Mouse (Mus musculus) heart, embryonic 14.5 days (tissue): ENCODE results near the gene Yars2. TPM values are rescaled to one million over a fixed set of nuclear protein-coding genes. Genes with fewer than 3 reads are reported as not detected.
"Not testable (repeated sequence)": the region's sequence is repeated elsewhere in the genome, so short reads cannot be mapped to it uniquely, and the experiment has no call there.

ENCODE experiments used
- ATAC-seq: fragments of 200-750 bp; cut with Nextera tagmentation; 2 replicates; pipeline ENCODE4 v1.8.0; 2017; ENCODE audit warnings: low read depth, moderate TSS enrichment; ENCODE audit not compliant: insufficient number of reproducible peaks, insufficient read depth, low FRiP score
- H3K27ac ChIP-seq, 2 experiments: fragments of 200-500 bp in 1 of 2; fragments of 300-500 bp in 1 of 2; sonication (generic) in 1 of 2; replicated peaks in 1 of 2; 2 replicates each; pipeline ENCODE4 v1.5.1; 2012 to 2014; ENCODE audit warnings: low read depth in 2 of 2, low read length in 2 of 2, control low read depth in 1 of 2, mild to moderate bottlenecking in 1 of 2, mixed read lengths in 1 of 2; ENCODE audit not compliant: control insufficient read depth in 1 of 2, insufficient read depth in 1 of 2
- H3K27me3 ChIP-seq: fragments of 300-500 bp; sonication (generic); 2 replicates; pipeline ENCODE4 v1.6.1; 2014; ENCODE audit warnings: mild to moderate bottlenecking, low read length, control low read depth; ENCODE audit not compliant: control insufficient read depth, insufficient read depth
- H3K36me3 ChIP-seq: fragments of 300-500 bp; sonication (generic); 2 replicates; pipeline ENCODE4 v1.6.1; 2014; ENCODE audit warnings: mild to moderate bottlenecking, control low read depth, low read length, mixed read lengths; ENCODE audit not compliant: control insufficient read depth, insufficient read depth
- H3K4me1 ChIP-seq, 2 experiments: fragments of 200-500 bp in 1 of 2; fragments of 300-500 bp in 1 of 2; sonication (generic) in 1 of 2; 2 replicates each; pipeline ENCODE4 v1.6.1; 2012 to 2014; ENCODE audit warnings: low read length in 2 of 2, control low read depth in 1 of 2, mixed read lengths in 1 of 2; ENCODE audit not compliant: control insufficient read depth in 2 of 2, insufficient read depth in 2 of 2
- H3K4me2 ChIP-seq: fragments of 300-500 bp; sonication (generic); 2 replicates; pipeline ENCODE4 v1.6.1; 2014; ENCODE audit warnings: mild to moderate bottlenecking, low read length
- H3K4me3 ChIP-seq, 2 experiments: fragments of 200-500 bp in 1 of 2; fragments of 300-500 bp in 1 of 2; sonication (generic) in 1 of 2; 2 replicates each; pipeline ENCODE4 v1.5.1; 2012 to 2014; ENCODE audit warnings: low read length in 2 of 2, mild to moderate bottlenecking in 2 of 2, control low read depth in 1 of 2, low read depth in 1 of 2, moderate library complexity in 1 of 2; ENCODE audit not compliant: control insufficient read depth in 1 of 2, insufficient read depth in 1 of 2
- H3K9ac ChIP-seq: fragments of 300-500 bp; sonication (generic); 2 replicates; pipeline ENCODE4 v1.6.1; 2014; ENCODE audit warnings: mild to moderate bottlenecking, low read length
- H3K9me3 ChIP-seq: fragments of 300-500 bp; sonication (generic); 2 replicates; pipeline ENCODE4 v1.6.1; 2016; ENCODE audit warnings: low read length, control low read depth; ENCODE audit not compliant: control insufficient read depth
- WGBS: fragments of 180-500 bp; shearing (Covaris S2); extraction: QIAGEN DNeasy Blood & Tissue Kit; methylation state at CpG from one replicate; pipeline ENCODE4 v1.1.7; 2014; 5-methylcytosine and 5-hydroxymethylcytosine counted together
- polyA plus RNA-seq: library from polyadenylated mRNA; unstranded; fragments of >200 nt; fragmentation: Nextera tagmentation; extraction: Ambion mirVana; gene quantifications from 2 replicates; pipeline ENCODE4 v1.2.1, GENCODE M21; 2014

The Yars2 gene
- polyA plus RNA-seq, 1 experiment from 2014 or later, result 43.4 TPM

DNA sequence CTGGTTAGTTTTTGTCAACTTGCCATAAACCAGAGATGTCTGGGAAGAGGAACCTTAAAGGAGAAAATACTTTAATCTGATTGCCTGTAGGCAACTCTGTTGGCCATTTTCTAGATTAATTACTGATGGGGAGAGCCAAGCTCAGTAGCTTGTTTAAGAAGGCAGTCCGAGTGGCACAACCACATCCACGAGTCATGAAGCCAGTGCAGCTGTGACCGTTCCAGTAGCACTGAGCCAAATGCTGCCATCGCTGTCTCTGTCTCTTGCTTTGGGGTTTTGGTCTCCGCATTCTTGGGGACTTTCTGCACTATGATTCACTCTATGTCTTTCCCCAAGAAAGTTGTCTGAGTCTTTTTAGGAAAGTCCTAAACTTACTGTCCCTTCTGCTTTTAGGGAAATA, 43.7 kb downstream of the Yars2 start:
- H3K4me1 ChIP-seq, result peaks cover 0 to 4% of the 10 kb centered on the region in 2 experiments; a peak in 2 of 4 replicates
- H3K27me3 ChIP-seq, result no peaks in the 10 kb centered on the region
- 90% methylated on average over 5 of the region's 5 CpGs for WGBS
- no peak overlapping the region for H3K9ac ChIP-seq
- ATAC-seq, result no peak
- H3K27ac ChIP-seq, result no peak overlapping the region
- no peaks in the 10 kb centered on the region for H3K9me3 ChIP-seq
- H3K4me3 ChIP-seq, result no peak overlapping the region
- H3K4me2 ChIP-seq, result no peak overlapping the region
- peaks cover 34% of the 10 kb centered on the region for H3K36me3 ChIP-seq

DNA sequence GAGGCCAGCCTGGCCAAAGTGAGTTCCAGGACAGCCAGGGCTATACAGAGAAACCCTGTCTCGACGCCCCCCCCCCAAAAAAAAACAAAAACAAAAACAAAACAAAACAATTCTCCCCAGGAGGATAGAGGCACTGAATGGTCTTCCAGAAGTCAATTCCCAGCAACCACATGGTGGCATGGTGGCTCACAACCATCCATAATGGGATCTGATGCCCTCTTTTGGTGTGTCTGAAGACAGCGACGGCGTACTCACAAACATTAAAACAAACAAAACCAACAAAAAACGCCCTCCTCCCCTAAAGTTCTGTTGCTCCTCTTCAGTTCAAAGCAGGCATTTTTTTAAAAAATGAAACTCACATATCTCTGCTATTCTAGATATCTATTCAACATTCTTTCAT, 55.1 kb downstream of the Yars2 start:
- Histone ChIP-seq H3K4me2 (peak overlapping the region; percentile 66), H3K9ac (peak overlapping the region; percentile 81), H3K27me3 (no peaks in the 10 kb centered on the region), H3K27ac (peak overlapping the region; percentile 39 to 93; a peak in 3 of 4 replicates), H3K4me1 (peaks cover 2 to 6% of the 10 kb centered on the region in 2 experiments; a peak in 3 of 4 replicates), H3K4me3 (peak overlapping the region; percentile 71 to 81), H3K36me3 (no peaks in the 10 kb centered on the region), H3K9me3 (0 out of 2 replicates have a peak, but pooled peaks cover under 1% of the 10 kb centered on the region)
- 7% methylated on average over 6 of the region's 6 CpGs for WGBS
- no peak for ATAC-seq

DNA sequence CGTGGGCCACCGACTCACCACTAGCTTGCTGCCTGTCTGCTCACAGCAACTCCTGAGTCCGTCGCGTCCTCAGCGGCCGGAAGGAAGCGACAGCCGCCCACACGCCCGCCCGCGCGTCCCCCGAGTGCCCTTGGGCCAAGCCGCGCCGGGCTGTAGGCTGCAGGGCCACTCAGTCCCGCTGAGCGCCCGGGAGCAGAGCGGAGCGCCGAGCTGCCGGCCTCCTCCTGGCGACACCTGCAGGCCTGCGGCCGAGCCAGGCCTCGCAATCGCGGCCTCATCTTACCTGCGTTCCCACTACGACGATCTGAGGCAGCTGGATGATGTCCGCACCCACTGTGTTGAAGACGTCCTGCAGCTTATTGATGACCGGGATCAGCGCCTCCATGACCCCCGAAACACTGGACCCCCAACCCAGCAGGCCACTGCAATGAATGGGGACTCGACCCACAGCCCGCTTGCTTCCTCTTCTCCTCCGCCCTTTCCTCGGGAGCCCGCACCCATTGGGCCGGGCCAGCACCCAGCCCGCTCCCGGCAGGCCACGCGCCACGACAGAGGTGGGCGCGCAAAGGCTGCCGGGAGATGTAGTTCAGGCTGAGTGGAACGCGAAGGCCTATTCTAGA, 55.8 kb downstream of the Yars2 start, which contains the start of gene Dnm1l:
Gene Dnm1l (minus strand): TSS at position 479 of the 620 bp plus-strand sequence.
- WGBS, result under 1% methylated on average over 55 of the region's 55 CpGs
- Histone ChIP-seq H3K4me1 (peaks cover 2 to 6% of the 10 kb centered on the region in 2 experiments; a peak in 3 of 4 replicates), H3K9me3 (no peaks in the 10 kb centered on the region), H3K4me3 (peak within 1 kb of the TSS; percentile 71 to 81), H3K36me3 (no peaks in the 10 kb centered on the region), H3K27me3 (no peaks in the 10 kb centered on the region), H3K9ac (peak within 1 kb of the TSS; percentile 81), H3K27ac (peak within 1 kb of the TSS; percentile 93 to 97), H3K4me2 (peak within 1 kb of the TSS; percentile 66)
- ATAC-seq, result peak; percentile 98

GRCm38 (mm10) chr16:16359101-16359482, 56.3 kb downstream of the Yars2 start:
- not testable (repeated sequence) for H3K36me3 ChIP-seq, H3K4me1 ChIP-seq, H3K9me3 ChIP-seq, H3K27me3 ChIP-seq
- Histone ChIP-seq H3K4me2 (peak overlapping the region; percentile 66), H3K27ac (peak overlapping the region in 1 of 2 experiments; percentile 93; a peak in 1 of 4 replicates), H3K4me3 (peak overlapping the region; percentile 71 to 81; a peak in 3 of 4 replicates), H3K9ac (peak overlapping the region; percentile 81; the same call in 1 of the 2 replicates)
- 0 out of 2 replicates have a peak, but pooled peaks have one; percentile 7 for ATAC-seq
- 50% methylated on average over 9 of the region's 9 CpGs for WGBS

Other genes starting within 250 kb of the Yars2 start
- 157 and 162 TPM in 2 replicates for gene Pkp2, start 89.6 kb upstream of the Yars2 start, polyA plus RNA-seq
- 68.4 and 74.3 TPM in 2 replicates for gene Dnm1l, start 56.0 kb downstream of the Yars2 start, polyA plus RNA-seq